Mouse (Mus musculus): ENCODE data around the gene Rab38.

- TF ChIP-seq CTCF (IDR thresholded peaks at IDR 0.05; ENCODE audit: low read depth): no peak
- TF ChIP-seq EP300 (IDR thresholded peaks at IDR 0.05; ENCODE audit: low read depth): no peak
Measured at GRCm38 (mm10) chr7:88467754-88468153, 37.7 kb downstream of the Rab38 start.
